Mouse (Mus musculus) neural tube, embryonic 15.5 days (tissue): Measurements from ENCODE around the gene Gm3139. TPM values are rescaled to one million over a fixed set of nuclear protein-coding genes. Genes with fewer than 3 reads are reported as not detected.
"Not testable (repeated sequence)": the region's sequence is repeated elsewhere in the genome, so short reads cannot be mapped to it uniquely, and the experiment has no call there.

Source experiments
- ATAC-seq: fragments of 200-750 bp; cut with Nextera tagmentation; 2 replicates; pipeline ENCODE4 v1.8.0; 2017; ENCODE audit warnings: mild to moderate bottlenecking, moderate TSS enrichment, moderate library complexity; ENCODE audit not compliant: low FRiP score
- H3K27ac ChIP-seq: fragments of 300-500 bp; sonication (generic); replicated peaks from 2 replicates; pipeline ENCODE4 v1.5.1; 2015; ENCODE audit warnings: mild to moderate bottlenecking, inconsistent platforms
- H3K27me3 ChIP-seq: fragments of 300-500 bp; sonication (generic); replicated peaks from 2 replicates; pipeline ENCODE4 v1.6.1; 2015; ENCODE audit warnings: inconsistent platforms
- H3K36me3 ChIP-seq: fragments of 300-500 bp; sonication (generic); 2 replicates; pipeline ENCODE4 v1.6.1; 2015; ENCODE audit warnings: inconsistent platforms
- H3K4me1 ChIP-seq: fragments of 300-500 bp; sonication (generic); 2 replicates; pipeline ENCODE4 v1.6.1; 2015; ENCODE audit warnings: inconsistent platforms
- H3K4me2 ChIP-seq: fragments of 300-500 bp; sonication (generic); 2 replicates; pipeline ENCODE4 v1.6.1; 2015; ENCODE audit warnings: inconsistent platforms, mild to moderate bottlenecking, moderate library complexity
- H3K4me3 ChIP-seq: fragments of 300-500 bp; sonication (generic); replicated peaks from 2 replicates; pipeline ENCODE4 v1.5.1; 2015; ENCODE audit warnings: mild to moderate bottlenecking, inconsistent platforms
- H3K9ac ChIP-seq: fragments of 300-500 bp; sonication (generic); replicated peaks from 2 replicates; pipeline ENCODE4 v1.6.1; 2015; ENCODE audit warnings: mild to moderate bottlenecking, inconsistent platforms
- H3K9me3 ChIP-seq: fragments of 300-500 bp; sonication (generic); replicated peaks from 2 replicates; pipeline ENCODE4 v1.6.1; 2016; ENCODE audit warnings: inconsistent platforms
- WGBS: fragments of 180-500 bp; shearing (Covaris S2); methylation state at CpG from one replicate; pipeline ENCODE4 v1.1.7; 2015; ENCODE audit warnings: mixed read lengths; 5-methylcytosine and 5-hydroxymethylcytosine counted together
- polyA plus RNA-seq: library from polyadenylated mRNA; unstranded; fragments of >200 nt; fragmentation: Nextera tagmentation; extraction: Ambion mirVana; gene quantifications from 2 replicates; pipeline ENCODE4 v1.2.1, GENCODE M21; 2015

The Gm3139 gene
- not detected in 2 replicates for polyA plus RNA-seq

DNA sequence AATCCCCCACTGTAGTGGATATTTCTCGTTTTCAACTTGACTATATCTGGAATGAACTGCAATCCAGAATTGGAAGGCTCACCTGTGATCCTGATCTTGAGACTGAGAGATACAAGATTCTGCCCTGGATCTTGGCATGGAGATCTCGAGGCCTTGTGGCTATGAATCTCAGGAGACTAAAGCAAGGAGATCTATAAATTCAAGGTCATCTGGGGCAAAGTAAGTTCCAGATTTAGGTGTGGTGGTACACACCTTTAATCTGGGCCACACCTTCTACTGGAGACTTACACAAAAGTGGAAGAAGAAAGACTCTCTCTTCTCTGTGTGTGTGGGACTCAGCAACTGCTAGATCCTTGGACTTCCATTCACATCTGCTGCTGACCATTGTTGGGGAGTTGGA, at the start of gene Gm3139:
TSS of gene Gm3139 (plus strand) at position 301 of the 400 bp plus-strand sequence.
- ATAC-seq, H3K27me3 ChIP-seq, H3K9me3 ChIP-seq, H3K4me2 ChIP-seq, H3K27ac ChIP-seq, H3K9ac ChIP-seq, H3K36me3 ChIP-seq, H3K4me1 ChIP-seq, H3K4me3 ChIP-seq: not testable (repeated sequence)
- WGBS = no CpG with 5 or more reads among the region's 2 CpGs

Other genes with a start within 250 kb of the Gm3139 start
- gene A430089I19Rik, start 219.5 kb upstream of the Gm3139 start, polyA plus RNA-seq = not detected in 2 replicates
- not detected in 2 replicates for gene Gm6502, start 211.9 kb upstream of the Gm3139 start, polyA plus RNA-seq
- not detected in 2 replicates for gene AA792892, start 186.5 kb upstream of the Gm3139 start, polyA plus RNA-seq
- gene Gm7682, start 80.5 kb upstream of the Gm3139 start, polyA plus RNA-seq = not detected in 2 replicates
- gene Gm3147, start 90.1 kb downstream of the Gm3139 start, polyA plus RNA-seq = not detected in 2 replicates
- gene Gm6509, start 97.7 kb downstream of the Gm3139 start, polyA plus RNA-seq = not detected in 2 replicates
- not detected in 2 replicates for gene Gm6205, start 122.1 kb downstream of the Gm3139 start, polyA plus RNA-seq